Mouse (Mus musculus) heart, adult 8-10 months (tissue): ENCODE results near the gene Wnt10a. TPM values are rescaled to one million over a fixed set of nuclear protein-coding genes. Genes with fewer than 3 reads are reported as not detected.
"Not testable (repeated sequence)": the region's sequence is repeated elsewhere in the genome, so short reads cannot be mapped to it uniquely, and the experiment has no call there.

Experiments used
- DNase-seq: peaks from one replicate; pipeline ENCODE4 v3.0.0; 2022; ENCODE audit warnings: low spot score
- total RNA-seq, 4 experiments: library from RNA; stranded (reverse); gene quantifications; 2 replicates each; pipeline ENCODE4 v1.2.4; 2022

Wnt10a gene
- total RNA-seq, 4 experiments from 2014 or later, result not detected

DNA sequence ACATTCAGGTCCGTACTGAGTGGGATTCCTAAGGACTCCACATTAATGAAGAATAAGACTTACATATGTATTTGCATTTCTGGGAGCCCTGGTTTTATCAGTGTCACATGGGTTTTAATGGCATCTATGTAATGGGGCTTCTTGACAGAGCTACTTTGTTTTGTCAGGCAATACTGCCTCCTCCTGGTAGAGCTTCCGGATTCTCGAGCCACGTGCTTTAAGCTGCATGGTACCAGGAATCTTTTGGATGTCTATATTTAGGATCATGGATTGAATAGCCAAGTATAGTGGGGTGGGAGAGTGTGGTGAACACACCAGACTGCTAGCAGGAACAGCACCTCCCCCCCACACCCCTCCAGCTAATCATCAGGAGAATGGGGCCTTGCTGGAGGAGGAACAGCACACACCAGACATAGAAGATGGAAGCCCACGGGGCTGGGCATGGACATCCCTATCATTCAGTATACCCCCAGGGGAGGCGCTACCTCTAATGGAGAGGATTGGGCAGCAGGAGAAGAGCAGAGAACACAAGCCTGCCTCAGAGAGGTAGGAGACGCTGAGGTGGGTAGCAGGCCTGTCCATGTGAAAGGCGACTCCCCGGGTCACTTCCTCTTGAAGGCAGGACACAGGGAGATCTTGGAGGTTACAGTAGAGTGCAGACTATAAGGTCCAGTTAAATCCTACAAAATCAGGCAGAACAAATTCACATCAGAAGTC lies 23.8 kb downstream of the Wnt10a start:
- no peak for DNase-seq

DNA sequence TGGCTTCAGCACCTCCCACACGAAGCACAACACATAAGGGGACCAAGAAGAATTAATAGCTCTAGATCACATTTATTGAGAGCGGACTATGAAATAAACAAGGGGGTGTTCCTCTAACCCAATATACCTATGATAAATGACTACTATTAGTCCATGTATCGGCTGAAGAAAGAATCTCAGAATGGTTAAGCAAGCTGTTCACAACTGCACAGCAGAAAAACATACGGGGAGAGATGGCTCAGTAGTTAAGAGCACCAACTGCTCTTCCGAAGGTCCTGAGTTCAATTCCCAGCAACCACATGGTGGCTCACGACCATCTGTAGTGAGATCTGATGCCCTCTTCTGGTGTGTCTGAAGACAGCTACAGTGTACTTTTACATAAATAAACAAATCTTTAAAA lies 24.6 kb downstream of the Wnt10a start:
- not testable (repeated sequence) for DNase-seq

DNA sequence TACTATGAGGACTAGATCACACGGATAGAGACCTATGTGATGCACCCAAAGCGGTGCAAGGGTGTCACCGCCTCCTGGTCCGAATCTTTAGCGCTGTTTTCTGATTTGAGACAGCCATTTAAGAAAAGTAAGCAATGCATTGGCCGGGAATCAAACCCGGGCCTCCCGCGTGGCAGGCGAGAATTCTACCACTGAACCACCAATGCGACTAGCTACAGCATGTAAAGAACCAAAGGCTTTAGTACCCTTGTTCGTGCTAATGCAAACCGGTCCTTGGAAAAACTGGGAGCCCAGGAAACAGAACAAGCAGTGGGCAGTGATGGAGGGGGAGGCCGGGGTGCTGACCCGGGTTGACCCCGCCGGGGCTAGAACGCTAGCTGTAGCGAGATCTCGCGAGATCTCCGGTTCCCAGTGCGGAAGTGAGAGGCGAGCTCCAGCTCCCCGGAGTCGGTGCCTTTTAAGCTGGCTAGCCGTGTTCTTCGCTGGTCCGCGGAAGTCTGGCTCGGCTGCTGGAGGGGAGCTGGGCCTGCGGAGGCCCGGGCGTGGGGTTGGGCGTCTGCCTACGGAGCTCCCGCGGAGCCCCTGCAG lies 25.4 kb downstream of the Wnt10a start:
- peak; percentile 90 for DNase-seq

DNA sequence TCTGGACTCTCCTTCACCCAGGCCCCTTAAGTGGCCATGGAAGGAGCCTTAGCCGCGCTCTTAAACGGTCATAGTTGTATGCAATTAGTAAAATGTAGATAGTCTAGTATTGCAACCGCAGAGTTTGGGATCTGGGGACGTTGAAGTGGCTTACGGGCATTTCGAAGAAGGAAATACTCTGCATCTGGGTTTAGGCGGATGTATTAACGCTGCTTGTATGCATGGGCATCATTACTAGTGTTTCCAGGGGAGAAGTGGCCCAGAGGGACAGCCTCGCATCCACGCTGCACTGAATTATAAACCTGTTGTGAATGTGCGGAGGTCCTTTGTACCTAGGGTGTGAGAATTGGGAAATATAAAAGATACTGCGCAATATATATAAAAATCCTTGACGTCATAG lies 25.9 kb downstream of the Wnt10a start:
- no peak for DNase-seq

DNA sequence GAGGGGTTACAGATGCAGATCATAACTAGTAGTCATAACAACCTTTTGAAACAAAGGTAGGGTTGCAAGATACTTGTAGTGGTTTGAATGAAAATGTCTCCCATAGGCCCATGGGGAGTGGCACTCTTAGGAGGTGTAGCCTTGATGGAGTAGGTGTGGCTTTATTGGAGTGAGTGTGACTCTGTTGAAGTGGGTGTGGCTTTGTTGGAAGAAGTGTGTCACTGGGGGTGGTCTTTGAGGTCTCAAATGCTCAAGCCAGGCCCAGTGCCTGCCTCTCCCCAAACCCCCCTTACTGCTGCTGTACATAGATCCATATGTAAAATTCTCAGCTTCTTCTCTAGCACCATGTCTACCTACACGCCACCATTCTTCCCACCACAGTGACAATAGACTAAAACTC lies 27.2 kb downstream of the Wnt10a start:
- DNase-seq, result no peak

DNA sequence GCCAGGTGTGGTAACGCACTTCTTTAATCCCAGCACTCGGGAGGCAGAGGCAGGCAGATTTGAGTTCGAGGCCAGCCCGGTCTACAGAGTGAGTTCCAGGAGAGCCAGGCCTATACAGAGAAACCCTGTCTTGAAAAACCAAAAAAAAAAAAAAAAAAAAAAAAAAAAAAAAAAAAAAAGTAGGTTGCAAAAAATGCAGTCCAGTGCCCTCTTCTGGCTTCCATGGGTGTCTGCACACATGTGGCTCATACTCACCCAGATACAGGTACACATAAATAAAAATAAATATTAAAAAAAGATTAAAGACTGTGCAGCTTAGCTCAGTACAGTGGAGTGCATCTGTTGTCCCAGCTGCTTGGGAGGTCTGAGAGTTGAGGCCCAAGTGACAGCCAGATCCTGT lies 32.3 kb downstream of the Wnt10a start:
- DNase-seq, result not testable (repeated sequence)

DNA sequence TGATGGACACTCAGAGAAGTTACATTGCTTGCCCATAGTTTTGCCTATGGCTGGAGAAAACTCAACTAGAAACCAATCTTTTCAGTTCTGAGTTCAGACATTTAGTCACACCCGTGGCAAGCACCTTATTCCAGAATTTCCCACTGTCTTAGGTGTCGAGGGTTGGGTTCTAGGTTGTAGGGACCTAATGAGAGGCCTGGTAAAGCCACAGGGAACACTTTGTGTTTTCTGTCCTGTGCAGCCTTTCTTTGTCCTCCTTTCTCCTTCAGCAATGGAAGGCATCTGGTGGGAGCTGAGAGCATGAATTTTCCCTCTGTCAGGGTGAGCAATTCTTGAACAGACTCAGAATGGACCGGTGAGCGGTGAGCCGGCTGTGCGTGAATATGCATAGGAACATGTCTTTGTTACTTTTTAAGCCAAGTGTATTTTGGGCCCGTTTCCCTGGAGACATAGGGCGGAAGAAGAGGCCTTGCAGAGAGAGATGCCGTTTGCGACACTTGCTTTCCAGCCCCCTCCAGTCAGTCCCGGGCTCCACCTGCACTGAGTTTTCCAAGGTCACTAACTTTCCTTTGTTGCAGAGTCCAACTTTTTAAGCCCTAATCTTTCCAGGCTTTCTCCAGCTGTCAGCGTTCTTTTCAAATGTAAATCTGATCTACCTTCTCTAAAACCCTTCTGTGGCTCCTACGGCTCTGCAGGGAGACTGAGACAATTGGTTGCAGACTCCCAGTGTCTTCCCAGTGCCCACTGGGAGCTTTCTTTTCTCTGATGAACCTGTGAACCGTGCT lies 33.4 kb downstream of the Wnt10a start:
- DNase-seq, result no peak

DNA sequence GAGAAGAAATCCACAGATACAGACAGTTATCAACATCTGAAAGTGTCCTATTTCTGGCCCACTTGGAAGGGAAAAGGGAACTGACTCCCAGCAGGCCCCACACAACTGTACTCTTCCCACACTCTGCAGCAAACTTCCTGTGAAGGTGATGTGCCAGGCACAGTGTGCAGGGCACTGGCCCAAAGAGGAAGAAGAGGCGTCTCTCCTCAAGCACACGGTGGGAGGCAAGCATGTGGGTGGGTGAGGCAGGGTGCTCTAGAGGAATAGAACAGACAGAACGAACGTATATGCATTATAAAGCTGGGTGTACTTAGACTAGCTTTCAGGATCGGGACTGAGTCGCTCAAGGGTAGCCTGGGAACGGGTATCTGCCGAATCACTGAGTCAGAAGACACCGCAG lies 38.7 kb downstream of the Wnt10a start:
- no peak for DNase-seq

DNA sequence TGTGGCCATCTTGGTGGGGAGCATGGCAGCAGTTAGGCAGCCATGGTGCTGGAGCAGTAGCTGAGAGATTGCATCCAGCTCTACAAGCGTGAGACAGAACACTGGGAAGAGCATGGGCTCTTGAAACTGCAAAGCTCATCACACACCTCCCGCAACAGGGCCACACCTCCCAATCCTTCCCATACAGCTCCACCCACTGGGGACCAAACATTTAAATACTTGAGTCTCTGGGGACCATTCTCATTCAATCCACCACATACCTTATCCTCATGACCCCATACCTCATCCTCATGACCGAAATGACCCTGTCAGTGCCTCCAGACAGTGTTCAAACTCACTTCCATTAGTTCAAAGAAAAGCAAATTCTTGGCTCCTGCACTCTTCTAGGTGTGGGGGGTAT lies 41.9 kb downstream of the Wnt10a start:
- DNase-seq, result no peak

DNA sequence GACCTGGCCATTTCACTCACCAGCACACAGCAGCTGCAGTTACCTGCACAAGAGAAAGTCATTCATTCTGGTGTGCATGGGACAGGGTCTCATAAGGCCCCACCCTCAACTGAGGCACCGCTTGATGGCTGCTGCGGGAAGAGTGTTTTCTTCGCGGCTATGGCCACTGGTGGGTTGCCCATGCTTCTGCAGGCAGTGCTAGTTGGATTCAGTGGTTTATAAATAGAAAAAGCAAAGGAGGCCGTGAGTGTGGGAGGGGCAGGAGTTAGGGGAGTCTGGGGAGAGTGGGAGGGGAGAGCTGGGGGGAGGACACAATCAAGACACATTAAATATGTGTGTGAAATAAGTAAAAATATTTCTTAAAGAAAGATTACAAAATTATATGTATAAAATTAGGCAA lies 51.8 kb downstream of the Wnt10a start:
- no peak for DNase-seq

DNA sequence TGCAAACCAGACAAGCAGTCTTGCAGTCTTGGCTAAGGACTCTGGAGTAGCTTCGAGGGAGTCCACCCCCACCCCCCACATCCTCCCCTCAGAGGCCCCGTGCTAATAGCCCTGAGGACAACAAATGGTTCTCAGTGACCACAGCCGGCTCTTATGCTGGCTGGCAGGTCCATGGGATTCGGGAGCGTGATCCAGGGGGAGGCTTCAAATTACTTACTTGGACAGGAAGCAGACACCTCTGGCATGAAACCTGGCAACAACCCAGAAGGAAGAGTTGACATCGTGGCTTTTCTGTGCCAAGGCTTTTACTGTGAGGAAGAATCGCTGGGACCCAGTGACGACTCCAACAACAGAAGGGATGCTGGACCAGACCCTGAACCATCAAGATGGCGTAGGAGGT lies 55.0 kb downstream of the Wnt10a start:
- DNase-seq, result no peak

DNA sequence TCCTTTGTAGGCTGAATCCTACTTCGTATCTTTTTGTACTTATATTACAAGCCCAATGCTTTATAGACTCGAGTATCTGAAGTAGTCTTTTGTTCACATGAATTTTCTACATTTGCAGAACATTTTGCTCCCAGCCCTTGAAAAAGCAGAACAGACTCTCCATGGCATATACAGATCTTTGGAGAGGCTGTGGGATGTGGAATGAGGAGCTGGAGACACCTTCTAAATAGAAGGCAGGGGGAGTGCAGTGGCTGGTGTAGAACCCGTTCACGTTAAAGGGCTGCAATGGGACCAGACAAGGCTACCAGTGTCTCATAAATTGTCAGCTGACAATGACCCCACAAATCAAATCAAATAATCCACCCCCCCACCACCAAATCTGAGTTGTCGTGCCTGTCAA lies 57.6 kb downstream of the Wnt10a start:
- DNase-seq, result no peak

DNA sequence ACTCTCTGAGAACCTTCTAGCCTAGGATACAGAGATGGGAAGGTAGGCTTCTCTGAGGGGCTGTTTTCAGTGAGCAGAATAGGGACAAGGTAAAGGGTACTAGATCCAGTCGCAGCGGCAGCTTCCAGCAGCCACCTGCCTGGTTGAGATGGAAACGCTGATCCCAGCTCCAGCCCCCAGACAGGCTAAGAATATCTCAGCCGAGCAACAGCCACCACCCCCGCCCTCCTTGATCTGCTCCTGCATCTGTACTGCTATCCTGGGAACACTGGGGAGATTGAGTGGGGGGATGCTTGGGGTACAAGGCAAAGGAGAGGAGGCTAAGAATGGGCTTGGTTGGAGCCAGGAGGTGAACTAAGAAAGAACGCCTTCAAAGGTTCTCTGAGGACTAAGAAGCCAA lies 58.9 kb downstream of the Wnt10a start:
- no peak for DNase-seq

DNA sequence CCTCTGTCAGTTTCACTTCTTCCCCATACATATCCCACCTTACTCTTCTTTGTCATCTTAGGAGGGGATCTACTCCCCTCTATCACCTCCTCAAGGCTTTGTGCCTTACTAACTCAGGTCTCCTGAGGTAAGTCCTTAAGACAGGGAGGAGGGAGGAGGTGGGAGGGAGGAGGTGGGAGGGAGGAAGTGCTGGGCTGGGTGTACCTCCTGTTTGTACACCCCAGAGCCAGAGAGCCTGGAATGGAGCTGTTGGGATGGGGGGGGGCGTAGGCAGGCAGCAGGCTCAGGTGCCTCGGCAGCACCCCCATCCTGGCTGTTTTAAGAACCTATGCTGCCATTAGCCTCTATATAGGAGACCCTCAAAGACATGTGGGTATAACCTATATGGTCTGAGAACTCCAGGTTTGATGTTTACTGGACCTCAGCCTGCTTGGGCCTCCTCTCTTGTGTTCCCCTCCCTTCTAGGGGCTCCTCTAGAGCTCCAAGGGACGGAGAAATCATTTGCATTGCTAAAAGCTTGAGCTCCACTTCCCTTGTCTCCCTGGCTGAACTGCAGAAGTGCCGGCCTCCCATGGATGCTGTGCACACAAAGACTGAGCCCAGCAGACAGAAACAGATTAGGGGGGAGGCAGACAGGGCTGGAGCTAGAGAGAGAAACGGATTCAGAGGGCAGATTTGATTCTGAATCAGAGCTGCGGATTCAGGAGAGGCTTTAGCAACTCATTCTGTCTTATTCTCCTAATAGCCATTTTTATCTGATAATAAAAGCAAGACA lies 59.9 kb downstream of the Wnt10a start:
- no peak for DNase-seq

Other genes starting within 250 kb of the Wnt10a start
- gene Plcd4, start 248.6 kb upstream of the Wnt10a start, total RNA-seq, result under 1 TPM in 2 of 4 experiments, not detected in 2; 0.12 to 0.16 TPM
- 1 to 10 TPM; 6.6 to 9.1 (median 8.3) TPM for gene Usp37, start 247.2 kb upstream of the Wnt10a start, total RNA-seq
- 10 to 100 TPM; 10.4 to 12.0 (median 10.9) TPM for gene Zfp142, start 203.3 kb upstream of the Wnt10a start, total RNA-seq
- 10 to 100 TPM; 33.9 to 38.8 (median 35.4) TPM for gene Bcs1l, start 203.2 kb upstream of the Wnt10a start, total RNA-seq
- gene Rnf25, start 190.1 kb upstream of the Wnt10a start, total RNA-seq, result 10 to 100 TPM; 17.5 to 21.4 (median 19.2) TPM
- 1 to 10 TPM in 1 of 4 experiments, under 1 TPM in 3; 0.63 to 1.9 (median 0.81) TPM for gene Stk36, start 190.1 kb upstream of the Wnt10a start, total RNA-seq
- 10 to 100 TPM in 1 of 4 experiments, 1 to 10 TPM in 3; 8.1 to 10.5 (median 9.3) TPM for gene Ttll4, start 129.8 kb upstream of the Wnt10a start, total RNA-seq
- gene Cyp27a1, start 77.9 kb upstream of the Wnt10a start, total RNA-seq, result 10 to 100 TPM; 11.3 to 20.8 (median 16.6) TPM
- gene Prkag3, start 42.3 kb upstream of the Wnt10a start, total RNA-seq, result 1 to 10 TPM; 1.6 to 4.1 (median 2.2) TPM
- under 1 TPM; 0.16 to 0.69 (median 0.26) TPM for gene Wnt6, start 19.6 kb upstream of the Wnt10a start, total RNA-seq
- under 1 TPM in 1 of 4 experiments, not detected in 3; 0.09 TPM for gene Cdk5r2, start 63.4 kb downstream of the Wnt10a start, total RNA-seq
- not detected for gene Fev, start 93.9 kb downstream of the Wnt10a start, total RNA-seq
- not detected for gene Cryba2, start 101.6 kb downstream of the Wnt10a start, total RNA-seq
- gene Cfap65, start 144.1 kb downstream of the Wnt10a start, total RNA-seq, result not detected
- under 1 TPM in 1 of 4 experiments, not detected in 3; 0.24 TPM for gene Ihh, start 160.2 kb downstream of the Wnt10a start, total RNA-seq